Mouse (Mus musculus) cortical plate, adult 2 months (tissue): ENCODE measurements around the gene Etv1.

Experiments
- CTCF ChIP-seq: fragments of 200-500 bp; IDR thresholded peaks from 2 replicates; pipeline ENCODE4 v1.5.1; 2011; ENCODE audit warnings: mild to moderate bottlenecking, control low read depth, low read length; ENCODE audit not compliant: insufficient read depth; ENCODE audit errors: extremely low read depth
- POLR2A ChIP-seq: fragments of 200-500 bp; IDR thresholded peaks from 2 replicates; pipeline ENCODE4 v1.6.1; 2011; ENCODE audit warnings: mild to moderate bottlenecking, low read length, control low read depth; ENCODE audit not compliant: insufficient read depth; ENCODE audit errors: extremely low read depth

- TF ChIP-seq POLR2A, result no peak
- TF ChIP-seq CTCF, result no peak
Measured at GRCm38 (mm10) chr12:38789789-38790355, 10.7 kb downstream of the Etv1 start.
